Mouse (Mus musculus) heart, adult 18-20 months (tissue): ENCODE results near the gene Hal. TPM values are rescaled to one million over a fixed set of nuclear protein-coding genes. Genes with fewer than 3 reads are reported as not detected.

ENCODE experiments used
- DNase-seq, 2 experiments: peaks; one replicate each; pipeline ENCODE4 v3.0.0; 2021 to 2022; ENCODE audit warnings: mixed read lengths in 1 of 2
- total RNA-seq, 2 experiments: library from RNA; stranded (reverse); gene quantifications; 2 replicates each; pipeline ENCODE4 v1.2.3; 2021

Hal gene
- total RNA-seq, 2 experiments from 2014 or later: 0.54 TPM; not detected in 1

DNA sequence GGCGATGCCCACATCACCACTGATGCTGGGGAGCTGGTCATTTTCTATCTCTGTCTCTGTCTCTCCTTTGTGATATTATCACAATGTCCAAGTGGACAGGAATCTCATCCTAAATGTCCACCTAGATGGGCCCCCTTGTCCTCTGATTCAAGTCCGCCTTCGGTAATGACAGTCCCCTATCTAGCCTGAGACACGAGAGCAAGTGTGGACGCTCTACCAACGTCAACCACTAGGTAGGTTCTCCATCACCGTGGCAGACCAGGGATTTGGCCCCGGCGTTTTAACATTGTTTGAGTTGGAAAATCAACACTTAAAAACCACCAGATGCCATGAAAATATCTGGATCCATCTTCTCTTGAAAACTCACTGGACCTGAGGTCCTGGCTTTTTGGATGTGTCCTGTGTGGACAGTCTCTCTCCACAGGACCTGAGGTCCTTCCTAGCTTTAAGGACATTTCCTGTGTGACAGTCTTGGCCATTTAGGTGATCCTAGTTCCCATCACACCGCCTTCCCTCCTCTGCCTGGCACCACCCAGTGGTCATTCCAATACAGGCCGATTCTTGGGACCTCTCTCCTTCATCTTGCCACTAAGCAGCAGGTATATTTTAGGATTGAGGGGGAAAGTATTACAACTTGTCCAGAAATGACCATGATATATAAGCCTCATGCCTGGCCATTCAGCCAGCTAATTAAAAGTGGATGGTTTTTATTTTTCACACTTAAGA, 79.4 kb downstream of the Hal start:
- DNase-seq: no peak

DNA sequence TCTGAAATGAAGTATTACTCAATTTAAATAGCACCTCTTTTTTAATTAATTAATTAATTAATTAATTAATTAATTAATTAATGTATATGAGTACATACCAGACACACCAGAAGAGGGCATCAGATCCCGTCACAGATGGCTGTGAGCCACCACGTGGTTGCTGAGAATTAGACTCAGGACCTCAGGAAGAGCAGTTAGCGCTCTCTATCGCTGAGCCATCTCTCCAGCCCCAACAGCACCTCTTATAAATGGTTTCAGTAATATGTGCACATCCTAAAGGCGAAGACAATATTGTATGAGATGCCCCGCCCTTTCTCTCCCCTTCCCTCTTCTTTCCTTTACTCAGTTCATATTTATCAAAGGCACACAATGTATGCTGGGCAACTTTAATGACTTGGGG, 80.1 kb downstream of the Hal start:
- no peak for DNase-seq

Other genes with a start within 250 kb of the Hal start
- gene Elk3, start 177.6 kb upstream of the Hal start, total RNA-seq: 10 to 100 TPM; 27.9 to 29.5 TPM
- gene Lta4h, start 35.4 kb upstream of the Hal start, total RNA-seq: 10 to 100 TPM; 32.3 to 35.4 TPM
- not detected for gene Amdhd1, start 51.3 kb downstream of the Hal start, total RNA-seq
- gene Ccdc38, start 51.9 kb downstream of the Hal start, total RNA-seq: not detected
- 10 to 100 TPM in 1 of 2 experiments, 1 to 10 TPM in 1; 9.3 to 10.8 TPM for gene Snrpf, start 100.9 kb downstream of the Hal start, total RNA-seq
- gene Ntn4, start 151.9 kb downstream of the Hal start, total RNA-seq: 10 to 100 TPM; 12.7 to 18.0 TPM